17 mouse cellular contexts compared by ENCODE assay signal in the genomic region with DNA sequence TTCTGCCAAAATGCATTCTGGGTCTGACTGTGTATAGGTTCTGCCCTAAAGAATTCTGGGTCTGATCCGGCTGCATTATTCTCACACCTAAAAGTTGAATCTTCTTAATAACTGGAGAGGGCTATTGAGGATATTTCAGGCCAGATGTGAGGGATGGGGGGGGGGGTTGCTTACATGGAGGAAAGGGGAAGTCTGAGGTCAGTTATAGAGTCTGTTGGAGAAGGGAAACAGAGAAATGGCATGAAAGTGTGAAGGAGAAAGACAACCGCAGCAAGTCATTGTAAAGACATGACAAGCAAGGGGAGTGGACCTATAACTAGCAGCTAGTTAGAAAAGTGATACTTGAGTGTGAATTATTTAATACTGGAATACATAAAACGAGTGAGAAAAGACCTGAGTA.
"Had no signal": no experiment of that assay in that cellular context is flagged by ENCODE, and none has a peak within 500 bp of the region (broad histone marks: within the 10 kb centered on the region; RNA-seq: fewer than 3 reads in every experiment).

No protein-coding gene starts in this region.

- H3K36me3 ChIP-seq: liver, embryonic 15.5 days; lung, embryonic 15.5 days; midbrain, embryonic 15.5 days; neural tube, embryonic 12.5 days had no signal

- H3K4me1 ChIP-seq: liver, embryonic 15.5 days; lung, embryonic 15.5 days; megakaryocyte, embryonic 14.5 days; midbrain, embryonic 15.5 days; neural tube, embryonic 12.5 days had no signal

- H3K4me3 ChIP-seq: liver, embryonic 15.5 days; lung, embryonic 15.5 days; megakaryocyte, embryonic 14.5 days; midbrain, embryonic 13.5 days; midbrain, embryonic 15.5 days; neural tube, embryonic 12.5 days had no signal

- H3K27me3 ChIP-seq: liver, embryonic 15.5 days; lung, embryonic 15.5 days; megakaryocyte, embryonic 14.5 days; midbrain, embryonic 13.5 days; midbrain, embryonic 15.5 days; neural tube, embryonic 12.5 days had no signal

- ATAC-seq: liver, postnatal 0 days; lung, postnatal 0 days; midbrain, embryonic 13.5 days; midbrain, embryonic 15.5 days had no signal

- DNase-seq: liver, postnatal 0 days; lung, adult 2 months; lung, postnatal 14 days; lung, postnatal 36 days; right cerebral cortex, postnatal 25 days; right cerebral cortex, postnatal 4 days; spleen, adult 18-20 months; thymus, adult 2 months; thymus, postnatal 25 days had no signal

- H3K9me3 ChIP-seq: liver, embryonic 15.5 days; lung, embryonic 15.5 days; megakaryocyte, embryonic 14.5 days; midbrain, embryonic 13.5 days; midbrain, embryonic 15.5 days; neural tube, embryonic 12.5 days had no signal

- H3K27ac ChIP-seq: liver, embryonic 15.5 days; lung, embryonic 15.5 days; macrophage; midbrain, embryonic 13.5 days; midbrain, embryonic 15.5 days; neural tube, embryonic 12.5 days had no signal

- H3K9ac ChIP-seq: liver, embryonic 15.5 days; liver, postnatal 0 days; lung, embryonic 15.5 days; midbrain, embryonic 13.5 days; midbrain, embryonic 15.5 days; neural tube, embryonic 12.5 days had no signal
